Mouse (Mus musculus) NIH3T3 (cell line): Measurements from ENCODE around the gene Fancl.
"Not testable (repeated sequence)": the region's sequence is repeated elsewhere in the genome, so short reads cannot be mapped to it uniquely, and the experiment has no call there.

ENCODE experiments used
- DNase-seq: peaks from one replicate; pipeline ENCODE4 v3.0.0-alpha.2; 2012; ENCODE audit warnings: low read depth

The Fancl gene

DNA sequence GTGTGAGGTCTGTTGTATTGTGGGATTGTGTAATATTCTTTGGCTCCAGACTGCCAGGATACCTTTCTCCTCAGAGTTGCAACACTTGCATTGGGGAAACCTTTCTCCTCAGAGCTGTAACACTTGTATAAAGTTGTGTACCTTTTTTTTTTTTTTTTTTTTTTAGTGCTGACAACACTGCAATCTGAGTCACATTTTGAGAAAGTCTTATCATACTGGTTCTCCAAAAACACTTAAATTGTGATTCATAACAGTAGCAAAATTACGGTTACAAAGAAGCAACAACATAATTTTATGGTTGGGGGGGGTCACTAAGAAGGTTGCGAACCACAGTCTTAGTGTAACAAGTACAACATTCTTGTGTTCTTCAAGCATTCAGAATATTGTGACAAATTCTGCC is at the start of gene Fancl:
Fancl (plus strand) TSS at position 165 of the 400 bp plus-strand sequence.
- peak; percentile 14 for DNase-seq

- DNase-seq, result no peak
Observed at GRCm38 (mm10) chr11:26336848-26337247, 49.1 kb upstream of the Fancl start.

GRCm38 (mm10) chr11:26370176-26370575 is 15.8 kb upstream of the Fancl start:
- DNase-seq, result not testable (repeated sequence)

DNA sequence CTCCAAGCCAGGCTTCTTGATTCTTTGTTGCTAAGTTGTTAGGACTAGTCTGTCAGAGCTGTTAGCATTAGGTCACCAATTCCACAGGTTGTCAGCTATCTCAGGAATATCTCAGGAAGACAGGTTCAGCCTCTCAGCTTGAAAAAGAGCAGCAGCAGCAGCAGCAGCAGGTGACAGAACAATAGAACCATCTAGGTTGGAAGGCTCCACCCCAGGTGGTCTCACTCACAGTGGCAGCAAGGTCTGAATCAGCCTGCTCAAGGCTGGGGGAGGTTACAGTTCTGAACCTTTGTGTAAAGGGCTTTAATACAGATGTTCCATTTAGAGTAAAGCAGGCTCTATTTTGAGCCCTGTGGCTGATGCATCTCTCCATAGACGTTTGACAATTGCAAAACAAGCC is 14.0 kb upstream of the Fancl start:
- not testable (repeated sequence) for DNase-seq

- DNase-seq, result no peak
Observed at GRCm38 (mm10) chr11:26374132-26374531, 11.8 kb upstream of the Fancl start.

DNA sequence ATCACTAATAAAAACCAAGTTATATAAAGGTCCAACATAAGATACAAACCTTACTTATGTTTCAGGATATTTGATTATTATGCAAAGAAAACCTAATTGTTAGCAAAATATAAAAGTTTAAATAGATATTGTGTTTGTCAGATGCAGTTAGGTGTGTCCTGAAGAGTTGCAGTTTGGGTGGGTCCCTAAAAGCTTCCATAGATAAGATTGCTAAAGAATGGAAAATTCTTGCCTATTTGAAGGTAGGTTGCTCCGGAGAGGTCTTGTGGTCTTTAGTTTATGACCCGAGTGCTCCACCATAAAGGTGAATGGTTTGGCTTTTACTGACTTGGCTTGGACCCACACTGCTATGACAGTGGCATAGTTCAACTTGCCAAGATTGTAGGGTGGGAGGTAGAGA is 7.9 kb upstream of the Fancl start:
- no peak for DNase-seq

- DNase-seq, result no peak
Observed at GRCm38 (mm10) chr11:26381499-26381898, 4.4 kb upstream of the Fancl start.

DNA sequence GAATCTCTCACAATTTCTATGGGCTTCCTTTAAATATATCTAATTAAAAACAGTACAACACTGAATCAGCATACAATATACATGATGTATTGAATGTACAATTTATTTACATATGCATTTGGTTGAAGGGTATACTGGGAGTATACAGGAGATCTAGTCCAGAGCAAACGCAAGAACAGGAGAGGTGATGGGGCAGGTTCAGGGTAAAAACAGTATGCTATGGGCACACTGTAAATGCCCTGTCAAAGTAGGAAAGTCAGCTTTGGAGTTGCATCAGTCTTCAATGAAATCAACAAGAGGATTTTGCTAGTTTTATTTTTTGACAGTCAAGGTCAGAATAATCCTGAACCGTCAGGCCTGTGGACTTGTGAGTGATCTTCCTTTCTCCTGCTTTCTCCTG is 743 bp downstream of the Fancl start:
- no peak for DNase-seq

GRCm38 (mm10) chr11:26387087-26387611 is 1.2 kb downstream of the Fancl start:
- DNase-seq, result peak; percentile 98

DNA sequence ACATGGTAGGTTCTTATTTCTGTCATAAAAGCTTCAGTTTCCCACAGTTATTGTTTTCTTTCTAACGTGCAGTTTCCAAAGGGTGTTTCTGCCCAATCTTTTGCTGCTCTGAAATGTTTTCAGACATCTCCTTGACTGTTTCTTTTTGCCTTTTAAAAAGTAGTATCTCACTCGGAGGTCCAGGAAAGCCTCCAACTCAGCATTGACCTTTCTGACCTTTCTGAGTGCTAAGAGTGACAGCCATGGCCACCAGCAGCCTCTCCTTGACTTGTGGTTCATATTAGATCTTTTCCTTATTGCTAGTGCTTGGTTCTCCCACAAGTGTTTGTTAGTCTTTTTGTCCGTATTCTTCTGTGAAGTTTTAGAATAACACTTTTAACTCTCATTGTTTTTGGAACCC is 9.6 kb downstream of the Fancl start:
- no peak for DNase-seq

DNA sequence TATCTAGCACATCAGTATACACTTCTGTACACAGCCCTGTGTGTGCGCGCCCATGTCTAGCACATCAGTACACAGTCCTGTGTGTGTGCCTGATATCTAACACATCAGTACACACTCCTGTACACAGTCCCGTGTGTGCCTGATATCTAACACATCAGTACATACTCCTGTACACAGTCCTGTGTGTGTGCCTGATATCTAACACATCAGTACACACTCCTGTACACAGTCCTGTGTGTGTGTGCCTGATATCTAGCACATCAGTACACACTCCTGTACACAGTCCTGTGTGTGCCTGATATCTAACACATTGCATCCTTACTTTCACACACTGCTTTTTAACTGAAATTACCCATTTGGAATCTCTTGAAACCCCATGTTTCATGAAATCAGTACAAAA is 27.0 kb downstream of the Fancl start:
- DNase-seq, result no peak

DNA sequence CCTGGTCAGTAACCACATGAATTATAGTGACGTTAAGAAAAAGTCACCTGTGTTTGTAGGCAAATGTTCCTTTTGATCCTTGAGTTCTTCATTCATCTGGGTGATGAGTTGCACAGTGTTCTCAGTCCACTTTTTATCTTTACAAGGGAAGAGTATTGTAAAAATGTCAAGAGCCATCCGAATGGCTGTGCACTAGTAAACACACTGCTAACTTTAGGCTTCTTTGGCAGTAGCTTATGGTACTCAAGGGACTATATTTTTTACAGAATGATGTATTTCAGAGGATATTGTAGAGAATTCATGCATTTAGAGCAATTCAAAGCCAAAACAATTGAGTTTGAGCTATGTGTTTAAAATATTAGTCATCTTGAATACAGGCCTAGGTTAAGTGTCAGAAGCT is 35.5 kb downstream of the Fancl start:
- DNase-seq, result no peak

DNA sequence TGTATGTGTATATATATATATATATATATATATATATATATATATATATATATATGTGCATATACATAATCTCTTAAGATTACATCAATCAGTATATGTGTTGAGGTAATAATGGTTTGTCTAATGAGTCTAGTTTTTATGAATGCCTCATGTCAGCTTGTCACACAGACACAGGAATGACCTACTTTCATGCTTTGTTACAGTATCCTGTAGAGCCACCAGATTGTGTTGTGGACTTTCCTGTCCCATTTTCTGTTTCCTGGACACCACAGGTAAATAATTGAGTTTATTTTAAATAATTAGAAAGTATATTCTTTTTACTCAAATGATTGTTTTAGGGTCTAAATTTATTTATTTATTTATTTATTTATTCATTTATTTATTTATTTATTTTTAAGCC is 48.3 kb downstream of the Fancl start:
- DNase-seq, result no peak

DNA sequence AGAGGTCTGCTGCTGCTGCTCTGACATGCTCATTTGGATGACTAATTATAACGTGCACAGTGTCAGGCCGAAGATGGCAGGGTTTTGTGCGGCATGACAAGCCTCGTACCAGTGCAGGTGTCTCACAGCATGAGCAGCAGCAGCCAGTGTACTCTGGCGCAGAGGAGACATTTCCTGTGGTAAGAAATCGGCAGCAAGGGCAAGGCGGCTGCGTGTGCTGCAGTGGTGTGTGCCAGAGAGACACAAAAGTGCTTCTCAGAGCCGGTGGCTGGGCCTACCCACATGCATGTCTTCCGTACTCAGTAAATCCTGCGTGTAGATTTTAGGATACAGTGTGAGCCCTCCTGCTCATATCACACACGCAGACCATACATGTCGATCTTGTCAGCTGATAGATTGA is 51.9 kb downstream of the Fancl start:
- DNase-seq, result no peak

- DNase-seq, result no peak
Observed at GRCm38 (mm10) chr11:26441121-26441520, 55.2 kb downstream of the Fancl start.

DNA sequence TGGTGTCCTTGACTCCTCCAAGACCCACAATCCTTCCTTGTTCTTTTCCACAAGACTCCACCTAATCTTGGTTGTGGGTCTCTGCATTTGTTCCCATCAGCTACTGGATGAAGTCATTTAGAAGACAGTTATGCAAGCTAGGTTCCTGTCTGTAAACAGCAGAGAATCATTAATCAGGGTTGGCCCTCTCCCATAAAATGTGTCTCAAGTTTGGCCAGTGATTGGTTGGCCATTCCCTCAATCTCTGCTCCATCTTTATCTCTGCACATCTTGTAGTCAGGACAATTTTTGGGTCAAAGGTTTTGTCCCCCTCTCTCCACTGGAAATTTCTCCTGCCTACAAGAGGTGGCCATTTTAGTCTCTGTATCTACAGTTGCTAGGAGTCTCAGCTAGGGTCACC is 58.4 kb downstream of the Fancl start:
- DNase-seq, result no peak

DNA sequence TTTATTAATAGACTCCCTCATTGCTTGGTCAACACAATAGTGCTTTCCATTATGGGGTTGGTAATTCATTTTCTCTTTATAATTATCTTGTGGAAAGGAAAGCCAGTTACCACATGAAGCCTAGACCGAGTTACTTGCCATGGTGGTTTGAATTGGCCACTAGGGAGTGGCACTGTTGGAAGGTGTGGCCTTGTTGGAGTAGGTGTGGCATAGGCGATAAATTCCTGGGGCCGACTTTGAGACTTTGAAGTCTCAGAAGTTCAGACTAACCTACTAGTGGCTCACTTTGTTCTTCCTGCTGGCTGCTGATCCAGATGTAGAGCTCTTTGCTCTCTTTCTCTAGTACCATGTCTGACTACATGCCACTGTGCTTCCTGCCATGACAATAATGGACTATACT is 63.9 kb downstream of the Fancl start:
- no peak for DNase-seq

DNA sequence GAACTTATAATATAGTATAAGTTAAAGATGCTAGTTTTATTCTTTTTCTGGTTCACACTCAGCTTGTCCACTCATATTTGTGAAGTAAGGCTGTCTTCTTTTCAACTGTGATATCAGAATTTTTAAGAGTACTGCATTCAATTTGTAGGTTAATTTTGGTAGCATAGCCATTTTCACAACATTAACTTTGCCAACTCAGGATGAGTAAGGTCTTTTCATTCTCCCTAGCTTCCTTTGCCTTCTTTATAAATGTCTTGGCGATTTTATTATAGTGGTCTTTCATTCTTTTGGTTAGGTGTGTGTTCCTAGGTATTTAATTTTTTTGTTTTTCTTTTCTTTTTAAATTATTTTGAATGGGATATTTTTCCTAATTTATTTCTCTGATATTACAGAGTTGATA is 64.7 kb downstream of the Fancl start:
- no peak for DNase-seq

GRCm38 (mm10) chr11:26451228-26451627 is 65.3 kb downstream of the Fancl start:
- no peak for DNase-seq

GRCm38 (mm10) chr11:26452693-26453092 is 66.8 kb downstream of the Fancl start:
- DNase-seq, result no peak

GRCm38 (mm10) chr11:26454081-26454480 is 68.1 kb downstream of the Fancl start:
- no peak for DNase-seq

DNA sequence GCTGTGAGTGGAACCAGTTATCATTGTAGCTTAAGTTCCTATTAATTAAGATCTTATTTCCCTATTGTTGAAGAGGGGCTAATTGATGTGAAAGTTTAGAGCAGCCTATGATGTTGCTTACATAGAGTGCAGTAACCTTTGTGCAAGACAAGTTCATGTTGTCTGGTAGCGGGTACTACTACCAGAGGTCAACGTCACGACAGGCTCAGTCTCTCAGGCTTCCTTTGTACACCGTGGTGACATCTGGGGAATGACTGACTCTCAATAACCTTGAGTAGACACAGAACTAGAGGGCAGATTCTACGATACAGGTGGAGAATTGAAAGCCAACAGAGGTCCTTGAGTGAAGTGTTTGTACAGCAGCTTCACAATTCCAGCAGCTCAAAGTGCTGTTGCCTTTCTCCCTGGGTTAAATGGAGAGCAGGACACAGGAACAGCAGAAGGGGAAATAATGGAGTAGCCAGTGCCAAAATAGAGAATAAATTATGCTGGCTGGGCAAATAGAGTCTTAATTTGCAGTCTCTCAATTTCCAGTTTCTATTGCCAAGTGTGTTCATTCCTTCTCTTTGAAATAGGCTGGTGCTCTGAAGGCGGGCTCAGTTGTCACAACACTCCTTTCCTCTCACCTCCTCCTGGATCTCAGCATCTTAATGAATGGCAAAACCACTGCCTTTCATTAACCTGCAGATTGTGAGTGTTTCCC is 91.3 kb downstream of the Fancl start:
- no peak for DNase-seq

DNA sequence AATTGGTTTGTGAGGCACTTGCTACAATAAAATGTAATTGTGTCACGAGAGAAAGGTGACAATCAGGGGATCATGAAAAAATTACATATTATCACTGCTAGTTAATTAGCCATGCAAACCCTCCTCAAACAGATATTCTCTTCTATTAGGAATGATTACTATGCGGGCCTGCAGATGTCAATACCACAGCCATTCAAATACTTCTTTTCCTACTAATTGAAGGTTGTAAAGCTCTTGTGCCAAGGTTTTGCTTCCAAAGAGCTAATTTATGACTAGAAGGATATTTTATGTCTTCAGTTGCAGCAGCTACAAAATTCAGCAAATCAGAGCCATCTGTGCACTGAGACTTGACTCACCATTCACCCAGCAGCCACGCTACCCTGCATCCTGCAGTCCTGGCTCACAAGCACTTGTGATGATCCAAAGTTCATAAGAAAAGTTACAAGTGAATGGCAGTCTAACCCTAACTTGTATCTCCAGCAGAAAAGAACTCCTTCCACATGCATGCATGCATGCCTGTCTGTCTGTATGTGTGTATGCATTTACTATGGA is 95.8 kb downstream of the Fancl start:
- DNase-seq, result peak; percentile 56
